Mouse (Mus musculus) kidney, postnatal 36 days (tissue): ENCODE results near the gene Crat.
A peak's percentile ranks its signal among the peaks of the same experiment; 100 is the strongest.
"Not testable (repeated sequence)": the region's sequence is repeated elsewhere in the genome, so short reads cannot be mapped to it uniquely, and the experiment has no call there.

Source experiments
- DNase-seq, 2 experiments: peaks; one replicate each; pipeline ENCODE4 v3.0.0; 2021 to 2022; ENCODE audit warnings: mixed read lengths in 2 of 2

Crat gene

DNA sequence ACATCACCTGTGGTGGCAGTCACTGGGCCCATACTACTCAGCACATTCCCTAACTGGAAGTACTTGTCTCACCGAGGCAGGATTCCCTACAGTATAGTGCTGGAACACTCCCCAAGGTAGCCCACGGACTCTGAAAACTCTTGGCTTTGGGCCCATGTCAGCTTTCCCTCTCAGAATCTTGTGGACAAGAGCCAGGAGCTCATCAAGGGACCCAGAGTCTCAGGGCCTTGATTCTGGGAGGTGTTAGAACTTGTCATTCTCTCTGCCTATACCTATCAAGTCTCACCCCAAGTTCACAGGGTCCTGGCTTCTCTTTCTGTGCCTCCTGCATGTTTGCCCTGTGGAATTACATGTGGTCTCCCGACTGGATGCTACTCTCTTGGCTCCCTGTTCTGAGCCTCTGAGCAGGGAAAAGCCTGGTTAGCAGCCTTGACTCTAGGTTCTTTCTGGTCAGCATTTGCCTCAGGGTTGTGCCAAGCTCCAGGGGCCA lies 24.6 kb upstream of the Crat start:
- DNase-seq = peak; percentile 56 to 64

DNA sequence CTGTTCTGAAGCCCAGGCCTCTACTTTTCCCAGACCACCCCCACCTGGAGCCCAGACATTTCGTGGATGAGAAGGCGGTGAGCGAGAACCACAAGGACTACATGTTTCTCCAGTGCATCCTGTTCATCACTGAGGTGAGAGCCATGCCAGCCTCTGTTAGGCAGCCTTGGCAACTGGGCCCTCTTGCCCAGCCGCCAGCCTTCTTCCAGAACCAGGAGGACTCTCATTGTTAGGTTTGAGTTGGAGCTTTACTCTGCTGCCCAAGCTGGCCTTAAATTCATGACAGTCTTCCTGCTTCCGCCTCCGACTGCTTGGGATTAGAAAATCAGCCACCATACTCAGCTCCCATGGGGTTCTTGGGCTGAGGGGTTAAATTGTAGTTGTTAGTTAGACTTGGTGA lies 24.0 kb upstream of the Crat start:
- no peak for DNase-seq

DNA sequence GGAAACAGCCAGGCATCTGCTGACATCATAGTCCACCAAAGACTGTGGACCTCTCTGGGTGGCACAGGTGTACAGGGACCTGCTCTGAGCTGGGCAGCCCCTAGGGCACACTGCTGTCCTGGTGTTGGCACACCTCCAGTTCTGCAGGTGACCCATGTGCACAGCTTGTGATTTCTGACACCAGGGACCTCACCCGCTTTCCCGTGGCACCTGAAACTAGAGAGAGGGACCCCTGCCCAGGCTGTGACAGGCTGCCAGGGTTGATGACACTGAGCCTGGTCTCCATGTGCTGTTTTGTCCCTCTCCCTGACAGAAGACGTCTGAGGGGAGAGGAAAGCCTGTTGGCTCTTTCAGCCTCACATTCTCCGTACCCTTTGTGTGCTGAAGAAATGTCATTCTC lies 22.2 kb upstream of the Crat start:
- no peak for DNase-seq

DNA sequence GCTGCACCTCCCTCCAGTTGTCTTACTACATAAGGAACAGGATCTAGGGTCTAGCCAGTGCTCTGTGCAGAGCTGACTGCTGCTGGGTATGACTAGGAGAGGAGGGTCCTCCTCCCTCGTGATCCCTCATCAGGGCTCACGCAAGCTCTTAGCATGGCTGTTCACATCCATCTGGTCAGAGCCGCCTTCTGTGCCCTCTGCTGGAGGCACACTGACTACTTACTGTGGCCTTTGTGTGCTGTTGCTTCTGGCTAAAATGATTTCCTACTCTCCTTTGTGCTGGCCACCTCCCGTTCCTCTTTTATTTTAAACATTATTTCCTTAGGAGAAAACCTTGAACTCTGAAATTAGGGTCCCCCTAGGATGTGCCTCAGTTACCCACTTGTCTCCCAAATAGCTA lies 21.2 kb upstream of the Crat start:
- DNase-seq = no peak

DNA sequence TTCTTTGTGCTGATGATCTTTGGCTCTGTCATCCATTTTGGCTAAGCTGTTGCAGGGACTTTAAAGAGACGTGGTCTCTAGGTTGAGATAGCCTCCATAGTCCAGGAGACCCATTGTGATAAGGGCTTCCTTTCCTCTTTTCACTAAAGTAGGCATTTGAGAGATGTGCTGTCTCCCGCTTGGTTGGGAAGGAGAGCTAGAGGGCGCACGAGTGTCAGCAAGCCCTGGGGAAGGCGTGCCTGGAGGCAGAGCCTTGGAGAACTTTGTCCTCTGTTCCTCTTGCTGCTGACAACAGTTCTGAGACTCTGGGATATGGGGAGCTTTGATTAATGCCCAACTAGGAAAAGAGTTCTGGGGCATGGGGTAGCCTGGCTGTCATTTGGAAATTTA lies 20.5 kb upstream of the Crat start:
- DNase-seq = peak; percentile 87 to 88

DNA sequence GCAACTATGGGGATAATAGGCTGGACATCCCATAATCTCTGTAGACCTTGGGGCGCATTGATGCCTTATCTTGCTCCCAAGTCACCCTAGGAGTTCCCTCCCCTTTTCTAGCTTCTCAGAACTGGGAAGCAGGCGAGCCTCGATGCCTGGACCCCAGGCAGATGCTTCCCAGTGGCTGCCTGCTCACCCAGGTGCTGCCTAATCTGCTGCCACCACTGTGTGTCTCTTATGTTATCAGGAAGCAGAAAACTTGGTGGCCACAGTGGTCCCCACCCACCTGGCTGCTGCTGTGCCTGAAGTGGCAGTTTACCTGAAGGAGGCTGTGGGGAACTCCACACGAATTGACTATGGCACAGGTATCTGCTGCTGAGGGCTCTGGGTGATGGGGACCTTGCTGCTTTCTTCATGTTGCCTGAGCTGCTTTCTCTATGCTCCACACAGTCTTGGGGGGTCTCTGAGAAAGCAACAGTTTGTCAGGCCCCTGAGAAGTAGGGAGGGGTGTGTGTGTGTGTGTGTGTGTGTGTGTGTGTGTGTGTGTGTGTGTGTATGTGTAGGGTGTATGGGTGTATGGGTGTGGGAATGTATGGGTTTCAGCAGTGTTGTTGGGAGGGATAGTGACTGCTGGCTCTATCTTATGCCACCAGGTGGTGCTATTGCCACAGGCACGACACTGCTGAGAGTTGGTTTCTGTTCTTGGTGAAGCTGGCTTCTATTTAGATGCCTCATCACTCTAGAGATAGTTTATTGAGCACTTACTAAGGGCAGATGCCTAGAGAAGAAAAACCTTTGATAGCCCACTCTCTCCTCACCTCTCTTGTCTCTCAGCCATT lies 19.9 kb upstream of the Crat start:
- peak; percentile 69 to 85 for DNase-seq

DNA sequence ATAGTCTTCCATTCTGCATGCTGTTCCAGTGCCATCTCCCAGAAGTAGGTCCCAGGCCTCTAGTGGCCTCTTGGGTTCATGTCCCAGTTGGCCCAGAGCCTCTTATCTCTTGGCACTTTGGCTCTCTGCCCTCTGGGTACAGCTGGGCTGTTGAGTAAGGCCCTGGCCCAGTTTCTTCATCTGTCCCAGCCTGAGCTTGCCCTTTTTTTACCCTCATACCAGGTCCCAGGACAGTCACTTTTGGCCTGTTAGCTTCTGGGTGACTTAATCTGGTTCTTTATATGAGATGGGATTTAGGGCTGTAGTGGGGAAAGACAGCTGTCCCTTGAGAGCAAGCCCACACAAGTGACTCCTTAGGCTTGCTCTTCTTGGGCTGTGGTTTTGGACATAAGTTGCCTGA lies 13.5 kb upstream of the Crat start:
- DNase-seq = peak in 1 of 2 experiments; percentile 60

DNA sequence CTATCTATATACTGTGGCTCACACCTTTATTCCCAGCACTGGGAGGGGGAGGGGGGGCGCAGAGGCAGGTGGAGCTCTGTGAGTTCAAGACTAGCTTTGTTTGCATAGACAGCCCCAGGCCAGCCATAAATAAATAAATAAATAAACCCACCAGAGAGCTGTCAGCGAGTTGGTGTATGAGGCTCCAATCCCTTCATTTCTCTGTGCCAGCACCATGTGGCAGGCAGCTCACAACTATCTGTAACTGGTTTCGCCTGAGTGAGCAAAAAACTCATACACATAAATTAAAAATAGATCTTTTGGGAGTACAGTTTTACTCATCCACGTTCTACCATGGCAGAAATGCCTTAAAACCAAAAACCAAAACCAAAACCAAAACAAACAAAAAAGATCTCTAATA lies 5.8 kb upstream of the Crat start:
- no peak for DNase-seq

DNA sequence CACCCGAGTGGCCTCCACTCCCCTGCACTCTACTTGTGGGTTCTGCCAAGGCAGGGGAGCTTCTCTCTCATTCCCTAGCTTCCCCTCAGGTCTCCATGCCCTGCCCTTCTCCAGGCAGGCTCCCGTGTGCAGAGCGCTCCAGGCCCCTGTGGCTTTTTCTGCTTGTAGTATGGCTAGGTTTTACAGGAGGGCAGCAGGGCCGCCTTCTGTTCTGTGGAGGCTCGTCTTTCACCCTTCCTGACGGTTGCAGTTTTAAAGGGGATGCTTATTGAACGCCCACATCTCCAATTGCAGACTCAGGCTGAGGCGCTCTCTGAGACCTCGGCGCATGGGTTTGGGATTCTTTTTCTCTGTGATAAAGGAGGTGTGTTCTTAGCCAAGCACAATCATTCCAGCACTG lies 3.5 kb upstream of the Crat start:
- no peak for DNase-seq

DNA sequence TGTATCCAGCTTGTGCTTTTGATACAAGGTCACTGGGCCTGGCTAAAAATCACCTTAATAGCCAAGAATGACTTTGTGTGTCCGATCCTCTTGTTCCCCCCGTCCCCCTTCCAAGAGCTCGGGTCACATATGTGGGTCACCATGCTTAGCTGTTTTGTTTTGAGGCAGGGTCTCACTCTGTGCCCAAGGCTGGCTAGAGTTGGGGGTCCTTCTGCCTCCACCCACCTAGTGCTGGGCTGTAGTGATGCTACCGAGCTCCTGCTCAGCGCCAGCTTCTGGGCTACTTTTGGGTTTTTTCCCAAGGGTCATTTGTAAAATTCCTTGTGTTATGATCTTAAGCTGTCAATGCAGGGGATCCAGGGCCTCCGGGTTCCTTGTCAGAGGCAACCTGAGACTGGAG lies 2.6 kb upstream of the Crat start:
- DNase-seq = no peak

DNA sequence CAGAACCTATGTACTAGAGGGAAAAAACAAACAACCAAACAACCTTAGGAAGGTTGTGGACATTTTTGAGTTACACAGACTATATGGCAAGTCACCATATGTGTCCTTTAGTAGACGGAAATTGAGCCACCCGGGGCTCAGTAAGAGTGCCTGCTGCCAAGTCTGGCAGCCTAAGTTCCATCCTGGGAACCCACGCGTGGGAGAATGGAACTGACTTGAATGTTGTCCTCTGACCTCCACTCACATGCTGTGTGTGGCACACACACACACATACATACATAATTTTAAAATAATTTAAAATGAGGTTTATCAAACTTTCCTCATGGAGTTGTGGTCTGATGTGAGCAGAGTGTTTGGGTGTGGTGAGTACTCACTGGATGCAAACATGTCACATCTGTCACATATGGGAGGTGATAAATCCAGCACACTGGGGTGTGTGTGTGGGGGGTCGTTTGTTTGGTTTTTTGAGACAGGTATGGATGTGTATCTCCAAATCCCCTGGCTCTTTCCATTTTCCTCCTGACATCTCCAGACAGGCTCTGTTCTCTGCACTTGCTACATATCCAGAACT lies 2.1 kb upstream of the Crat start:
- DNase-seq = no peak

DNA sequence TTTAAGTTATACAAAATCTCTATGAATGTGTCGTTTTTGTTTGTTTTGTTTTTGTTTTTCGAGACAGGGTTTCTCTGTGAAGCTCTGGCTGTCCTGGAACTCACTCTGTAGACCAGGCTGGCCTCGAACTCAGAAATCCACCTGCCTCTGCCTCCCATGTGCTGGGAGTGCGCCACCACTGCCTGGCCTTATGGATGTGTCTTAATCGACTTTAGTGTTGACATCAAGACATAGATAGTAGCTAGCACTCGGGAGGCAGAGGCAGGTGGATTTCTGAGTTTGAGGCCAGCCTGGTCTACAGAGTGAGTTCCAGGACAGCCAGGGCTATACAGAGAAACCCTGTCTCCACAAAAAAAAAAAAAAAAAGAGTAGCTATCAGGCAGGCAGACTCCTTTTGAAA lies 1.5 kb upstream of the Crat start:
- DNase-seq = not testable (repeated sequence)

DNA sequence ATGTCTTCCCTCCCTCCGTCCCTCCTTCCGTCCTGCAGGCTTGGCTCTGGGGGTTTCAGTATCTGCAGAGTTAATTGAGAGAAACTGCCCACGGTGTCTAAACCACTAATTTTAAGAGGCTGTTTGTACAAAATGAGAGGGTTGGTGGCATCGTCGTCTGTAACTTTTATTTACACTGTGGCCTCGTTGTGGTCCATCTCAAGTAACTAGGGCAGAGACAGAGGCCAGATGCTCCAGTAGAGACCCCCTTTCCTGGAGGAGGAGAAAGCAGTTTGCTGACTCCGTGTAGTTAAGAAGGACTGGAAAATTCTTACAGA lies 994 bp upstream of the Crat start:
- DNase-seq = no peak

DNA sequence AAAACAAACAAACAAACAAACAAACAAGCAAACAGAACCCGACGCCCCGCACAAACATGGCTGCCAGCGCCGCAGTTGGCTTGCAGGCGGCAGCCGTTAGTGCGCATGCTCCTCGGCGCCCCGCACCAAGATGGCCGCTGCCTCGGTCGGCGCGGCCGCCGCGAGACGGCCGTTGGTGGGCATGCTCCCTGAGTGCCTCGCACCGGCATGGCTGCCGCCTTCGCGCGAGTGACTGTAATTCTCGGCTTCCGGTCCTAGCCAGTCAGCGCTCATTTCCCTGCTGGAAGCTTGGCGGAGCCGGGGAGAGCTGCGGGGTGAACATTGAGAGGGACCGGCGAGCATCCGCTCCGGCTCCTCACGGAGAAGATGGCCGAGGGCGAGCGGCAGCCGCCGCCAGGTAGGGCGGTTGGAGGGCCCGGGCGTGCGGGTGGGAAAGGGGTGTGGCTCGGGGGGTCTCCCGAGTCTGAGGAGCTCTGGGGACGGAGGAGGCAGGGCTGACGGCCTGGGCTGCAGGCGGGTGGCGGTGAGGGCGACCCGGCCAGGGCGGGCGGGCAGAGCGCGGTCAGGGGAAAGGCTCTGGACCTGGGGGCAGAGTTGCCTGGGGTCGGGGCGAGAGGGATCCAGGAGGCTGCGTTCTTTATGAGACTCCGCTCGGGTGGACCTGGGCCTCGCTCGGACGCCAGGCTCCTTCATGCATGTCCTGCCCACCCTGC lies 479 bp upstream of the Crat start, which contains the start of gene Ptpa:
Gene Ptpa (plus strand): TSS at position 104 of the 713 bp plus-strand sequence.
- DNase-seq = peak; percentile 92 to 96

DNA sequence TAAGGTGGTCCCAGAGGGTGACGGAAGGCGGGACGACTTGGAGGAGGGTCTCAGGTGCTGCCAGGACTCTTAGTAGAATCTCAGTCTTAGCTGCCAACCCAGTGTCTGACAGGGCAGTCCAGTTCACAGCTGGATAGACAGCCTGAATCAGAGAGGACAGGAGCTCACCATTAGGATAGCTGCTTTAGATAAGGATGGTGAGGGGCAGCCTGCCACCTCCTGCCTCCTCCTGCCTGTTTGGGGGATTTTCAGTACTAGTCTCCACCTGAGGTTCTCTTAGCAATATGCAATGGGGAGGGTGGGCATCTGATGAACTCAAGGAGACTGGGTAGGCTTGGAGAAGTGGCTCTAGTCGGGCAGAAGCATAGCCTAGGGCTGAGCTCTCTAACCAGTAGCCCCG lies 932 bp downstream of the Crat start:
- no peak for DNase-seq

DNA sequence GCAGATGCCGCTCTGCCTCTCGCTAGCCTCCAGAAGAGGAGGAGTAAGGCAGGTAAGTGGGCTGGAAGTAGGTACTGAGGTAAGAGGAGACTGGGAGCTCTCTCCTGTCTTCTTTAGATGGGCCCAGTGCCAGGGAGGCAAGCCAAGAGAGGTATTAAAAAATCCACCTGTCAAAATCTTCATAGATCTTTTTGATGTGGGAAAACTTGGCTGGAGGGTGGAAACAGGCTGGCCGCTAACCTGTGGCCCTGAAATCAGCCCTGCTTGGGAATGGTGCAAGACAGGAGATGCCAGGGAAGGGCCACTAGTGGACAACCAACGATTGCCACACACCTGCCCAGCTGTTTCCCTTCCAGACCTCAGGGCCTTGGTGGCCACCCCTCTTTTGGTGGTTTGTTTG lies 1.5 kb downstream of the Crat start:
- DNase-seq = peak; percentile 24 to 59

DNA sequence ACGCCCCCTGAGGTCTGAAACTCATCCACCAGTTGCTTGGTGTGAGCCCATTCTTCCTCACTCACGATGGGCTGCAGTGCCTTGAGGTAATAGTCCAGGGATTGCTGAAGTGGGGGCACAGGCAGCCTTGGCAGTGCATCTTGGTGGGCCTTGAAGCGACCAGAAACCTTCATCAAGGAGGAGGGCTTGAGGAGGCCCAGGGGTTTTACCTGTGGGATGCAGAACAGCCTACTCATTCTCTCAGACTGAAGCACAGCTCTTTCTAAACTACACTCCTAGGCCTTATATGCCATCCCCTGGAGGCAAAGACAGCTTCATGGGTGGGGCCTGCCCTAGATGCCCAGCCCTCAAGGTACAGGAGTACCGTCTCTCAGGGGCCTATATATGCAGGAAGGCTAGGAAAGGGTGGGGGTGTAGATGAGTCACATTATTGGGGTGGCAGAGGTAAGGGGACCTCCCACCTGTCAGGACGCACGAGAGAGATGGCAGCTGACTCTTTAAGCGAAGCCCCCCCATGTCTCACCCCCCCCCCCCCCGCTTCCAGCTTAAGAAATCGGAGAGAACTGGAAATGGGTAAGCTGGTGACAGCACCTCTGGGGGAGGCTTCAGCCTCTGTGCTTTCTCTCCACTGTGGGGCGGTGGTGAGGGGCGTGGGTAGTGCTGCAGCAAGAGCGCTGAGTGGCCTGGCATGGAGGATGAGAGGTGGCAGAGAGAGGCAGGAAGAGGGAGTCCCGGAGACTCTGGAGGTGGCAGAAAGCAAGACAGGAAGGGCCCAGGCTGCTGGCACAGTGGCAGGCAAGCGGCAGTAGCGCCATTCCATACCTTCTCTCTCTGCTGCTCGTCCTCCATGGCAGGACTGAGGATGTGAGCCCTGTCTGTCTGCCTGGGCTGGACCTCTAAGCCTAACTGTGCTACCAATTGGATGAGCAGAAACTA lies 2.3 kb downstream of the Crat start:
- DNase-seq = no peak

DNA sequence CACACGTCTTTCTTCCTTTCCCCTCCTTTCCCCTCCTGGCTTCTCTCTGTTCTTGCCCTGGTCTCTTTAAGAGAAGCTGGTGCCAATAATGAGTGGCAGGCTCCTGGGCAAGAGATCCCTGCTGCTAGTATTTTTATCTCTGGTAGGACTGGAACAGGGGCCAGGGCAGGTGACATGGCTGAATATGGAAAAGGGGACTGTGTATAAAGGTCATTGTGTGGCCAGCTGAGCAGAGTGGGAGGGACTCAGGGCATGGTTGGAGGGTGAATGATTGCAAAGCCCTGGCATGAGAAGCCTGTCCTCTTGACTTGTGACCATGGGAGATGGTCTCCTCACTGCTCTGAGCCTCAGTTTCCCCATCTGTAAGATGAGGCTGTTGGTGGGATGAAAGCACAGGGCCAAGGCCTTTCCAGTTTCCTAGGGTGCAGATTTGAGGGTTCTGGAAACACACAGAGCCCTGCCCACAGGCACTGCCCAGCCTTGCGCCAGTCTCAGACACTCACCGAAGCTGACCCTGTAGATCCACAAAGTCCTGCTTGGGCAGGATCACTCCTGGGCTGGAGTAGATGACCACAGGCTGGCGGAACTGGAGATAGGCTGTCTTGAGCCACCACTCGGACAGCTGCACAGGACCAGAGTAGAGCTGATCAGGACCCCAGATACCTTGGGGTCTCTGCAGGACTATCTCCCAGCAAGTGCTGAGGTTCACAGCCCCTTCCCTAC lies 6.0 kb downstream of the Crat start:
- DNase-seq = peak; percentile 70 to 86

DNA sequence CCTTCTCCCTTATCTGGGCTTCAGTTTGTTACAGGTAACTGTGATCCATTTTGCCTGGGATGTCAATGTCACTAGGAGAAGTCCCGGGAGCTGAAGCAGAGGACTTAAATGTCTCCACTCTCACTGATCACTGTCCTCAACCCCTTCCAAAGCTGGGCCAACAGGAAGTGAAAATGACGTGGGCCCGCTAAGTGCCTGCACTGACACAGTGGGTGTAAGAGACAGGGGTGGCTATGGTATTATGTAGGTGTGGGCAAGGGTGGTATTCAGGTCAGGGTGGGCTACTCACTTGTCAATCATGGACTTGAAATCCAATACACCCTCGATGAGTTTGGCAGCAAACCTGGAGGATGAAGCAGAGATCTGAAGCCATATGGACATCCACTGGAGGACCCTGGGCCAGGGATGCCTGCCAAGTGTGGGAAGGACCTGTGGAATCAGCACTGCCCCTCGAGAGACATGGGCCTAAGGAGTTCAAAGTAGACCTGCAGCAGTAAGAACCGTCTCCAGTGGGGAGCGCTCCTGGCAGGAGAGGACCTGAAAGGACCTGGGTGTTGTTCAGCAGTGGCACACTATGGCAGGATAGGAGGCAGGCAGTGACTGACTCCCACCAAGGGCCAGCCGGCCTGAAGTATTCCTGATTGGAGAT lies 7.0 kb downstream of the Crat start:
- no peak for DNase-seq

DNA sequence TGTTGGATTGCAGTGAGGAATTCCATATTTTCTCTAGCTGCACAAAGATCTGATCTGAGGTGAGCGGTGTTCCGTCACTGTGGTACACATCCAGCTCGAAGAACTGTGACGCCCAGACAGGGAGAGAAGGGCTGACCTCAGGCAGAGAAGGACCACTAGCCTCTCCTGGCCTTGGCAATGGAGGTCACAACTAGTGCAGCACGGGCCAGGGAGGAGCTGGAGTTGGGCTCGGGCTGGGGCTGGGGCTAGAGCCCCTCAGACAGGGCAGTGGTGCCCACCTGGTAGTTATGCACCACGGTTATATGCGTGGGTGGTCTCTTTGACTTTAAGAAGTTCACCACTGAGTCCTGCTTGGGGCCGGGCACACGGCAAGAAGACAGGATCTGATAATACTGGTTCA lies 7.8 kb downstream of the Crat start:
- no peak for DNase-seq

DNA sequence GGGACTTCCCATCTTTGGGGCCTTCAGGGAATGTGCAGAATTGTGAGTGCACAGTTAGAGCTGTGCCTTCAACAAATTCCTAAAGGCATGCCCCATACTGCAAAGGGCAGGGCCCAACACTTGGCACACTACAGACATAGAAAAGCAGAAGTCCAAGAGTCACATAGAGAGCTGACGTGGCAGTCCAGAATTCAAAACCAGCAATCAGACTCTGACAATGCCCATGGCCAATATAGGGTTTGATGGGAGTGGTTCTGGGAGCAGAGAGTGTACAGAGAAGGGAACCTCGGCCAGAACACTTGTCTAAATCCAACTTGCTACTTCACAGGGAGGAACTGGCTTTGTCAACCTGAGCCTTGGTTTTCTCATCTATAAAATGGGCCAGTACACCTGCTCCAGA lies 8.4 kb downstream of the Crat start:
- DNase-seq = no peak

DNA sequence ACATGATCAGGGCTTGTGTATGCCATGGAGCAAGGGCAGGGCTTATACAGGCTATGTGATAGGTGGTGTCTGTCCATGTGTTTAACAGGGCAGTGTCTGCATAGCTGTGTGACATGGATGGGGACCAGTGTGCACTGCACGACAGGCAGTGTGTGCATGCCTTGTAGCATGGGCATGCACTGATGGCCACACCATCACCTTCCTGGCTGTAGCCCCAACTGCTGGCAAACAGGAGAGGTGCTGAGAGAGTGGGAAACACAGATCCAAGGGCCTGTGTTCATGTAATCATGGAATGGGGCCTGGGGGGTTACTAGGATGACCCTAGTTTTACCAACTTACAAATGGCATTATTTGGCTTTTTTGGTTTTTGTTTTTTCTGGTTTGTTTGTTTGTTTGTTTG lies 11.7 kb downstream of the Crat start:
- DNase-seq = no peak
